ENCODE assay signal across 8 mouse cellular contexts in genomic region chr10:94688420-94689175, GRCm38 (mm10). TPM values are rescaled to one million over a fixed set of nuclear protein-coding genes. Genes with fewer than 3 reads are reported as not detected.
DNase-seq lines count a peak whose midpoint lies in the region; ATAC-seq lines count a peak whose summit lies in the region.

Cep83 (plus strand) TSS chr10:94688654.

- no peaks in the 10 kb centered on the region for H3K36me3 ChIP-seq in embryonic facial prominence, embryonic 11.5 days (replicated peaks; ENCODE audit: control insufficient read depth, insufficient read depth, low read depth, low read length)
- peaks cover 6% of the 10 kb centered on the region for H3K36me3 ChIP-seq in limb, embryonic 10.5 days
- no peaks in the 10 kb centered on the region for H3K36me3 ChIP-seq in midbrain, embryonic 12.5 days

- peak; percentile 95 for ATAC-seq in embryonic facial prominence, embryonic 11.5 days (replicated peaks; ENCODE audit: insufficient number of reproducible peaks, low FRiP score, low TSS enrichment, low read depth)
- ATAC-seq in midbrain, embryonic 12.5 days (ENCODE audit: low FRiP score, low read depth), result peak; percentile 98

- H3K27ac ChIP-seq in embryonic facial prominence, embryonic 11.5 days (replicated peaks; ENCODE audit: low read depth, low read length), result peak within 1 kb of the TSS; percentile 80
- H3K27ac ChIP-seq in limb, embryonic 10.5 days, result peak within 1 kb of the TSS; percentile 97
- H3K27ac ChIP-seq in midbrain, embryonic 12.5 days (replicated peaks), result peak within 1 kb of the TSS; percentile 93

- peak within 1 kb of the TSS; percentile 86 for H3K9ac ChIP-seq in embryonic facial prominence, embryonic 11.5 days (replicated peaks; ENCODE audit: low read length)
- H3K9ac ChIP-seq in midbrain, embryonic 12.5 days (replicated peaks), result peak within 1 kb of the TSS; percentile 88

- H3K27me3 ChIP-seq in embryonic facial prominence, embryonic 11.5 days (ENCODE audit: control insufficient read depth, insufficient read depth, low read length), result no peaks in the 10 kb centered on the region
- no peaks in the 10 kb centered on the region for H3K27me3 ChIP-seq in limb, embryonic 10.5 days (ENCODE audit: low read depth, poor library complexity, severe bottlenecking)
- no peaks in the 10 kb centered on the region for H3K27me3 ChIP-seq in midbrain, embryonic 12.5 days

- peak; percentile 93 for DNase-seq in 3134 (ENCODE audit: extremely low read depth, insufficient read length, low spot score)
- DNase-seq in adrenal gland, postnatal 25 days, result peak; percentile 96
- DNase-seq in embryonic facial prominence, embryonic 11.5 days (ENCODE audit: low spot score), result peak; percentile 95
- peak; percentile 99 for DNase-seq in heart, adult 11 months
- DNase-seq in kidney, adult 18-20 months, result peak; percentile 94
- peak; percentile 95 for DNase-seq in limb, embryonic 10.5 days (ENCODE audit: low spot score)
- DNase-seq in skeletal muscle tissue, adult 2 months (ENCODE audit: low read depth, low spot score), result peak; percentile 81

- no peaks in the 10 kb centered on the region for H3K4me1 ChIP-seq in embryonic facial prominence, embryonic 11.5 days (ENCODE audit: control insufficient read depth, insufficient read depth, low read length)
- H3K4me1 ChIP-seq in limb, embryonic 10.5 days, result peaks cover 14% of the 10 kb centered on the region
- H3K4me1 ChIP-seq in midbrain, embryonic 12.5 days, result peaks cover 6% of the 10 kb centered on the region

- H3K9me3 ChIP-seq in embryonic facial prominence, embryonic 11.5 days (replicated peaks; ENCODE audit: control insufficient read depth, low read length), result no peaks in the 10 kb centered on the region
- H3K9me3 ChIP-seq in limb, embryonic 10.5 days (replicated peaks), result no peaks in the 10 kb centered on the region
- no peaks in the 10 kb centered on the region for H3K9me3 ChIP-seq in midbrain, embryonic 12.5 days

- H3K4me3 ChIP-seq in embryonic facial prominence, embryonic 11.5 days (ENCODE audit: low read depth, low read length), result peak within 1 kb of the TSS; percentile 95
- H3K4me3 ChIP-seq in limb, embryonic 10.5 days, result peak within 1 kb of the TSS; percentile 98
- peak within 1 kb of the TSS; percentile 92 for H3K4me3 ChIP-seq in midbrain, embryonic 12.5 days

- H3K4me2 ChIP-seq in embryonic facial prominence, embryonic 11.5 days (ENCODE audit: low read depth, low read length), result peak within 1 kb of the TSS; percentile 80
- peak within 1 kb of the TSS; percentile 85 for H3K4me2 ChIP-seq in midbrain, embryonic 12.5 days (replicated peaks)

- under 1% methylated on average over 74 of the region's 86 CpGs for WGBS in embryonic facial prominence, embryonic 11.5 days
- under 1% methylated on average over 79 of the region's 86 CpGs for WGBS in limb, embryonic 10.5 days
- WGBS in midbrain, embryonic 12.5 days, result under 1% methylated on average over 85 of the region's 86 CpGs

RNA-seq across cellular contexts. Expression of gene Cep83, which starts in this region (rescaled TPM):
- total RNA-seq in adrenal gland, postnatal 25 days (2021), result 10.9 and 12.7 TPM in 2 replicates
- 25.5 and 30.1 TPM in 2 replicates for polyA plus RNA-seq in embryonic facial prominence, embryonic 11.5 days (2014; fragmentation: Nextera tagmentation; extraction: Ambion mirVana)
- 16.7 and 17.5 TPM in 2 replicates for polyA plus RNA-seq in limb, embryonic 10.5 days (2016; fragmentation: Nextera tagmentation; extraction: Ambion mirVana)
- 24.5 and 24.8 TPM in 2 replicates for polyA plus RNA-seq in midbrain, embryonic 12.5 days (2016; fragmentation: Nextera tagmentation; extraction: Ambion mirVana)

Comparison
In these comparisons a context has a peak if more than half of its experiments do, and no peak if none do; other contexts are left out.
1. Peak in every context shown above with its lines: DNase-seq, ATAC-seq, H3K4me3 ChIP-seq and H3K27ac ChIP-seq.